Mouse (Mus musculus): Measurements from ENCODE around the gene 1700013F07Rik. TPM values are rescaled to one million over a fixed set of nuclear protein-coding genes. Genes with fewer than 3 reads are reported as not detected.
A peak's percentile ranks its signal among the peaks of the same experiment; 100 is the strongest.

1700013F07Rik gene
- polyA plus RNA-seq, 1 experiment from 2014 or later, result not detected

GRCm38 (mm10) chr3:108535896-108536516 lies 2.1 kb downstream of the 1700013F07Rik start:
- no peaks in the 10 kb centered on the region for H3K36me3 ChIP-seq (ENCODE audit: control insufficient read depth, insufficient read depth, low read length)
- no peak overlapping the region for H3K9ac ChIP-seq (ENCODE audit: low read length)
- H3K27ac ChIP-seq (replicated peaks; ENCODE audit: low read depth, low read length), result no peak overlapping the region
- no peak for ATAC-seq (ENCODE audit: insufficient number of reproducible peaks, low FRiP score, low TSS enrichment, low read depth)
- 7% methylated on average over 15 of the region's 15 CpGs for WGBS
- no peak for DNase-seq (ENCODE audit: low spot score)
- peaks cover 16% of the 10 kb centered on the region for H3K27me3 ChIP-seq (ENCODE audit: control insufficient read depth, insufficient read depth, low read length)
- H3K9me3 ChIP-seq (ENCODE audit: control insufficient read depth, low read length), result no peaks in the 10 kb centered on the region
- peak overlapping the region; percentile 38 for H3K4me3 ChIP-seq (ENCODE audit: low read depth, low read length)
- peak overlapping the region; percentile 84 for H3K4me2 ChIP-seq (ENCODE audit: low read depth, severe bottlenecking)
- 0 out of 2 replicates have a peak, but pooled peaks cover 2% of the 10 kb centered on the region for H3K4me1 ChIP-seq (ENCODE audit: control insufficient read depth, insufficient read depth, low read length)

DNA sequence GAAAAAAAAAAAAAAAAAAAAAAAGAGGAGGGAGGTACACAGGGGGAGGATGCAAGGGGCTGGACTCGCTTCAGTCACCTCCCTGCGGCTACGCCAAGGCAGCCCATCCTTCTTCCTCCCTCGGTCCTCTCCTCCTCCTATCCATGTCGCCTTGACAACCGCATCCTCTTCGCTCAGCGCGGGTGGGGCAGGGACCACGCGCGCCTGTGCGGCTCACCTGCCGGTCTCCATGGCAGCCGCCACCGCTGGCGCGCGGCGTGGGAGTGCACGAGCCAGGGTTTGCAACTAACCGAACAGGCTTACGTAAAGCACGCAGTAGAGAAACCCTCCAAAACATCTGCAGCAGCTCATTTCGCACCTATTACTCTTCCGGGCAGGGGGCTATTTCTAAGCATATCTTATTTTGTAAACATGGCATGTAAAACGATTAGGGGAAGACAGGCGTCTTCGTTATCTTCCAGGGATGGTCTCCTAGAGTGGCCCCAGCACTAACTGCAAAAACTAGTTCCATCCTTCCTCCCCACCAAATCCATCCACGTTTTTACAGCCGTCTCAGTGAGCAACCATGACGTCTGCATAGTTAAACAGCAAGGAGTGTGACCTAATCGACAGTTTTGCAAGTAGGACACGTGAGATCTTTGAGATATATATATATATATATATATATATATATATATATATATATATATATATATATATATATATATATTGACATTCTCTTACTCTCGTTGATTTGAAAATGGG lies 2.7 kb downstream of the 1700013F07Rik start, which contains the start of gene 5330417C22Rik:
Gene 5330417C22Rik, minus strand, starts transcription at position 20 of the 744 bp plus-strand sequence.
- peak; percentile 58 for DNase-seq (ENCODE audit: low spot score)
- H3K9me3 ChIP-seq (ENCODE audit: control insufficient read depth, low read length), result no peaks in the 10 kb centered on the region
- H3K9ac ChIP-seq (ENCODE audit: low read length), result peak within 1 kb of the TSS; percentile 13; the same call in 1 of the 2 replicates
- peaks cover 16% of the 10 kb centered on the region for H3K27me3 ChIP-seq (ENCODE audit: control insufficient read depth, insufficient read depth, low read length)
- H3K27ac ChIP-seq (replicated peaks; ENCODE audit: low read depth, low read length), result no peak within 1 kb of the TSS
- peak within 1 kb of the TSS; percentile 38 for H3K4me3 ChIP-seq (ENCODE audit: low read depth, low read length)
- peak; percentile 77 for ATAC-seq (ENCODE audit: insufficient number of reproducible peaks, low FRiP score, low TSS enrichment, low read depth)
- 0 out of 2 replicates have a peak, but pooled peaks cover 2% of the 10 kb centered on the region for H3K4me1 ChIP-seq (ENCODE audit: control insufficient read depth, insufficient read depth, low read length)
- 2% methylated on average over 35 of the region's 35 CpGs for WGBS
- H3K4me2 ChIP-seq (ENCODE audit: low read depth, severe bottlenecking), result peak within 1 kb of the TSS; percentile 84
- no peaks in the 10 kb centered on the region for H3K36me3 ChIP-seq (ENCODE audit: control insufficient read depth, insufficient read depth, low read length)

DNA sequence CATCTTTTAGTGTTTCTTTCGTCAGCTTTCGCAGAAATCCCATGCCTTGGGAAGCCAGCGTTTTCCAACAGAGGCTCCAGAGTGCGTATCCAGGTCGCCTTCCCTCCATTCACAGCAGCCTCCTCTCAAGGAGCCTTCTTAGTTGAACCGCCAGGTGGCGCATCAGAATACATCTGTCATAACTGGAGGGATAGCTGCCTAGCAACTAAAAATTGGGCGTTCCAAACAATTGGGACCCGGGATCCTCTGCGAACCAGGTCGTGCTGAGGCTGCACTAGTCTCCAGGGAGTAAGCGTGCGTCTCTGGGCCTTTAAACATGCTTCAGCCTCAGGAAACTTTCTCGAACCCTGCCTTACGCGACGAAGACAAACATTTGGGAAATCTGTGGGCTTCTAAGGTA lies 3.4 kb downstream of the 1700013F07Rik start:
- H3K4me3 ChIP-seq (ENCODE audit: low read depth, low read length), result no peak overlapping the region
- peak; percentile 64; the same call in 1 of the 2 replicates for ATAC-seq (ENCODE audit: insufficient number of reproducible peaks, low FRiP score, low TSS enrichment, low read depth)

GRCm38 (mm10) chr3:108542299-108542698 lies 8.3 kb downstream of the 1700013F07Rik start:
- no peaks in the 10 kb centered on the region for H3K36me3 ChIP-seq (ENCODE audit: control insufficient read depth, insufficient read depth, low read length)
- H3K9me3 ChIP-seq (ENCODE audit: control insufficient read depth, low read length), result no peaks in the 10 kb centered on the region
- H3K4me1 ChIP-seq (ENCODE audit: control insufficient read depth, insufficient read depth, low read length), result 0 out of 2 replicates have a peak, but pooled peaks cover 2% of the 10 kb centered on the region
- H3K9ac ChIP-seq (ENCODE audit: low read length), result no peak overlapping the region
- H3K4me2 ChIP-seq (ENCODE audit: low read depth, severe bottlenecking), result no peak overlapping the region
- no peak overlapping the region for H3K27ac ChIP-seq (replicated peaks; ENCODE audit: low read depth, low read length)
- H3K27me3 ChIP-seq (ENCODE audit: control insufficient read depth, insufficient read depth, low read length), result no peaks in the 10 kb centered on the region
- no peak overlapping the region for H3K4me3 ChIP-seq (ENCODE audit: low read depth, low read length)
- 80% methylated on average over 11 of the region's 11 CpGs for WGBS
- DNase-seq (ENCODE audit: low spot score), result no peak
- ATAC-seq (ENCODE audit: insufficient number of reproducible peaks, low FRiP score, low TSS enrichment, low read depth), result no peak

More for the DNA sequence above, 3.4 kb downstream of the 1700013F07Rik start:
- Histone ChIP-seq H3K27me3 (ENCODE audit: control insufficient read depth, insufficient read depth, low read length) (peaks cover 16% of the 10 kb centered on the region), H3K9me3 (ENCODE audit: control insufficient read depth, low read length) (no peaks in the 10 kb centered on the region), H3K36me3 (ENCODE audit: control insufficient read depth, insufficient read depth, low read length) (no peaks in the 10 kb centered on the region), H3K9ac (ENCODE audit: low read length) (peak overlapping the region; percentile 13; the same call in 1 of the 2 replicates), H3K27ac (replicated peaks; ENCODE audit: low read depth, low read length) (no peak overlapping the region), H3K4me1 (ENCODE audit: control insufficient read depth, insufficient read depth, low read length) (0 out of 2 replicates have a peak, but pooled peaks cover 2% of the 10 kb centered on the region), H3K4me2 (ENCODE audit: low read depth, severe bottlenecking) (peak overlapping the region; percentile 21; the same call in 1 of the 2 replicates)
- DNase-seq (ENCODE audit: low spot score), result peak; percentile 89
- WGBS, result 7% methylated on average over 17 of the region's 17 CpGs

DNA sequence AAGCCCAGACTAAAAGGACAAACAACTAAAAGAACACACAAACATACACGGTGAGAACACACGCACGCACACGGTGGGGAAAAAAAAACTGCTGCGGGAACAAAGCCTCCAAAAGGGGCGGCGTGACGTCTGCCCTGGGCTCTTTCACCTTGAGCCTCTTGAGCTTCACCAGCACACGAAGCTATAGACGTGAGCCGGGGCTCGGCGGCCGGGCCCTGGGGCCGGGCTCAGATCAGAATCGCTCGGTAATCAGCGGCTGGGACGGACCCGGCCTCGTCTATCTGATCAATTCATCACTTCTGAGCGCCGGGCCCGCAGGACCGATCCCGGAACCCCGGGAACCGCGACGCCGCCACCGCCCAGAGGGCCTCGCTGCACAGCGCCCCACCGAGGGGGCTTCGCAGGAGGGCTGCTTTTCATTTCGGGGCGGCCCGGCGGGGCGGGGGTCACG lies 20.2 kb downstream of the 1700013F07Rik start:
- Histone ChIP-seq H3K9ac (ENCODE audit: low read length) (peak overlapping the region; percentile 96), H3K27ac (replicated peaks; ENCODE audit: low read depth, low read length) (peak overlapping the region; percentile 81), H3K4me2 (ENCODE audit: low read depth, severe bottlenecking) (peak overlapping the region; percentile 60), H3K27me3 (ENCODE audit: control insufficient read depth, insufficient read depth, low read length) (no peaks in the 10 kb centered on the region), H3K4me3 (ENCODE audit: low read depth, low read length) (peak overlapping the region; percentile 89), H3K4me1 (ENCODE audit: control insufficient read depth, insufficient read depth, low read length) (0 out of 2 replicates have a peak, but pooled peaks cover 2% of the 10 kb centered on the region), H3K9me3 (ENCODE audit: control insufficient read depth, low read length) (no peaks in the 10 kb centered on the region), H3K36me3 (ENCODE audit: control insufficient read depth, insufficient read depth, low read length) (peaks cover 6% of the 10 kb centered on the region)
- ATAC-seq (ENCODE audit: insufficient number of reproducible peaks, low FRiP score, low TSS enrichment, low read depth) (peak; percentile 62), DNase-seq (ENCODE audit: low spot score) (no peak)
- under 1% methylated on average over 42 of the region's 42 CpGs for WGBS

GRCm38 (mm10) chr3:108554587-108555312 lies 20.8 kb downstream of the 1700013F07Rik start:
- peak; percentile 91 for ATAC-seq (ENCODE audit: insufficient number of reproducible peaks, low FRiP score, low TSS enrichment, low read depth)
- peak overlapping the region; percentile 60 for H3K4me2 ChIP-seq (ENCODE audit: low read depth, severe bottlenecking)

DNA sequence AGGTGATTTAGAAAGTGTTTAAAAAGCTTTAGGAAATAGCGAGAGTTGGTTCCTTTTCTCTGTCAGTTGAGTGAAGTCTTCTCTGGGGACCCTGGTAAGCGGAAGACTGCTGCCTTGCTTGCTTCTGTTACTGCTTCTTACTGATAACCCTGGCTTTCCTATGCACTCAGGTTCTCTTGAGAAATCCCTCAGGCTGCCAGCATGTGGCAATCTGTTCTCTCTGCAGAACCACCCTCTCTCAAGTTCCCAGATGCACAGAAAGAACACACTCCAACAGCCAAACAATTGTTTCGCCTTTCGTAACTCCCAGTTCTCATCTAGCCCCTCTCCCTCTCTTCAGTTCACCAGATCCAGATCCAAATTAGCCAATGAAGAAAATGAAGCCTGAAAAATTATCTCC lies 23.9 kb downstream of the 1700013F07Rik start:
- ATAC-seq (ENCODE audit: insufficient number of reproducible peaks, low FRiP score, low TSS enrichment, low read depth), result no peak
- H3K27ac ChIP-seq (replicated peaks; ENCODE audit: low read depth, low read length), result no peak overlapping the region
- 90% methylated on average over 4 of the region's 4 CpGs for WGBS

More at GRCm38 (mm10) chr3:108554587-108555312, 20.8 kb downstream of the 1700013F07Rik start:
- 18% methylated on average over 22 of the region's 22 CpGs for WGBS
- Histone ChIP-seq H3K27ac (replicated peaks; ENCODE audit: low read depth, low read length) (peak overlapping the region; percentile 81), H3K27me3 (ENCODE audit: control insufficient read depth, insufficient read depth, low read length) (no peaks in the 10 kb centered on the region), H3K9me3 (ENCODE audit: control insufficient read depth, low read length) (no peaks in the 10 kb centered on the region), H3K4me1 (ENCODE audit: control insufficient read depth, insufficient read depth, low read length) (0 out of 2 replicates have a peak, but pooled peaks cover 2% of the 10 kb centered on the region), H3K9ac (ENCODE audit: low read length) (peak overlapping the region; percentile 96), H3K4me3 (ENCODE audit: low read depth, low read length) (peak overlapping the region; percentile 89), H3K36me3 (ENCODE audit: control insufficient read depth, insufficient read depth, low read length) (peaks cover 6% of the 10 kb centered on the region)
- peak; percentile 95 for DNase-seq (ENCODE audit: low spot score)

More for the DNA sequence above, 23.9 kb downstream of the 1700013F07Rik start:
- Histone ChIP-seq H3K4me2 (ENCODE audit: low read depth, severe bottlenecking) (no peak overlapping the region), H3K9ac (ENCODE audit: low read length) (no peak overlapping the region), H3K4me1 (ENCODE audit: control insufficient read depth, insufficient read depth, low read length) (0 out of 2 replicates have a peak, but pooled peaks cover 5% of the 10 kb centered on the region), H3K27me3 (ENCODE audit: control insufficient read depth, insufficient read depth, low read length) (no peaks in the 10 kb centered on the region), H3K9me3 (ENCODE audit: control insufficient read depth, low read length) (no peaks in the 10 kb centered on the region), H3K4me3 (ENCODE audit: low read depth, low read length) (no peak overlapping the region), H3K36me3 (ENCODE audit: control insufficient read depth, insufficient read depth, low read length) (peaks cover 6% of the 10 kb centered on the region)
- no peak for DNase-seq (ENCODE audit: low spot score)

Data from limb, embryonic 11.5 days (tissue).